Mouse (Mus musculus) small intestine, adult 2 months (tissue): ENCODE results near the gene Hnrnpu. TPM values are rescaled to one million over a fixed set of nuclear protein-coding genes. Genes with fewer than 3 reads are reported as not detected.
"Not testable (repeated sequence)": the region's sequence is repeated elsewhere in the genome, so short reads cannot be mapped to it uniquely, and the experiment has no call there.

Experiments
- H3K27ac ChIP-seq: fragments of 200-500 bp; 2 replicates; pipeline ENCODE4 v1.5.1; 2012; ENCODE audit warnings: low read depth, low read length, control low read depth, inconsistent platforms; ENCODE audit not compliant: insufficient read depth
- H3K27me3 ChIP-seq: fragments of 200-500 bp; 2 replicates; pipeline ENCODE4 v1.6.1; 2012; ENCODE audit warnings: mild to moderate bottlenecking, moderate library complexity, low read length, inconsistent platforms; ENCODE audit not compliant: control insufficient read depth, insufficient read depth
- H3K36me3 ChIP-seq: fragments of 200-500 bp; 2 replicates; pipeline ENCODE4 v1.6.1; 2012; ENCODE audit warnings: mild to moderate bottlenecking, low read length, control low read depth, inconsistent platforms; ENCODE audit not compliant: control insufficient read depth, insufficient read depth
- H3K4me1 ChIP-seq: fragments of 200-500 bp; 2 replicates; pipeline ENCODE4 v1.6.1; 2012; ENCODE audit warnings: low read length, inconsistent platforms, mixed read lengths; ENCODE audit not compliant: control insufficient read depth, insufficient read depth, insufficient read length
- H3K4me3 ChIP-seq: fragments of 200-500 bp; 2 replicates; pipeline ENCODE4 v1.5.1; 2012; ENCODE audit warnings: low read depth, mild to moderate bottlenecking, control low read depth, inconsistent platforms, low read length, moderate library complexity
- CTCF ChIP-seq: fragments of 200-500 bp; IDR thresholded peaks from 2 replicates; pipeline ENCODE4 v1.5.1; 2012; ENCODE audit warnings: low read depth, mild to moderate bottlenecking, control low read depth, inconsistent platforms, low read length, moderate library complexity, mixed read lengths; ENCODE audit not compliant: insufficient replicate concordance, insufficient read length; ENCODE audit errors: extremely low read depth
- POLR2A ChIP-seq: fragments of 200-500 bp; IDR thresholded peaks from 2 replicates; pipeline ENCODE4 v1.6.1; 2012; ENCODE audit warnings: low read depth, mild to moderate bottlenecking, control low read depth, inconsistent platforms, low read length, moderate library complexity
- WGBS: fragments of 180-500 bp; shearing (Covaris S2); methylation state at CpG from one replicate; pipeline ENCODE4 v1.1.7; 2018; 5-methylcytosine and 5-hydroxymethylcytosine counted together
- polyA plus RNA-seq: library from polyadenylated mRNA; depleted of rRNA; stranded (reverse); fragments of >200 nt; gene quantifications from 2 replicates; pipeline ENCODE4 v1.2.3, GENCODE M21; 2012; rRNA removed

Gene Hnrnpu
- polyA plus RNA-seq, 1 experiment, result 34.2 TPM

- no peaks in the 10 kb centered on the region for H3K4me1 ChIP-seq
- no peaks in the 10 kb centered on the region for H3K36me3 ChIP-seq
- WGBS, result 78% methylated on average over 2 of the region's 2 CpGs
- no peaks in the 10 kb centered on the region for H3K27me3 ChIP-seq
- H3K27ac ChIP-seq, result no peak overlapping the region
- TF ChIP-seq CTCF (no peak), POLR2A (no peak)
- H3K4me3 ChIP-seq, result no peak overlapping the region
Measured at GRCm38 (mm10) chr1:178283946-178284720, 53.5 kb downstream of the Hnrnpu start.

DNA sequence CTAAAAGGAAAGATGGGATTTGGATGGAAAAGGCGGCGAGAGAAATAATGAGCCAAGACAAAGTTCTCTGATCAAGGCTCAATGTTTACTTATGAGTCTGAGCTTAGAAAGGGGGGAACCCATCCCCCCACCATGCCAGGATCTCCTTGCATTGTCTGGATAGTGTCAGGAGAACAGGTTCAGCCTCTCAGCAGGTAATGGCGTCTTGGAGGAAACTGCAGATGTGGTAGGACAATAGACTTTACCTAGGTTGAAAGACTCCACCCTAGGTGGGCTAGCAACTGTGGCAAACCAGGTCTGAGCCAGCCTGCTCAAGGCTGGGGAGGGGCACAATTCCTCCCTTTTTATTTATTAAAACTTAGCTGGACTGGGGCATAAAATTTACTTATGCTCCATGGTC lies 54.3 kb downstream of the Hnrnpu start:
- H3K36me3 ChIP-seq, H3K4me1 ChIP-seq, H3K27ac ChIP-seq, H3K4me3 ChIP-seq, H3K27me3 ChIP-seq: not testable (repeated sequence)
- WGBS, result 95% methylated on average over 3 of the region's 3 CpGs

DNA sequence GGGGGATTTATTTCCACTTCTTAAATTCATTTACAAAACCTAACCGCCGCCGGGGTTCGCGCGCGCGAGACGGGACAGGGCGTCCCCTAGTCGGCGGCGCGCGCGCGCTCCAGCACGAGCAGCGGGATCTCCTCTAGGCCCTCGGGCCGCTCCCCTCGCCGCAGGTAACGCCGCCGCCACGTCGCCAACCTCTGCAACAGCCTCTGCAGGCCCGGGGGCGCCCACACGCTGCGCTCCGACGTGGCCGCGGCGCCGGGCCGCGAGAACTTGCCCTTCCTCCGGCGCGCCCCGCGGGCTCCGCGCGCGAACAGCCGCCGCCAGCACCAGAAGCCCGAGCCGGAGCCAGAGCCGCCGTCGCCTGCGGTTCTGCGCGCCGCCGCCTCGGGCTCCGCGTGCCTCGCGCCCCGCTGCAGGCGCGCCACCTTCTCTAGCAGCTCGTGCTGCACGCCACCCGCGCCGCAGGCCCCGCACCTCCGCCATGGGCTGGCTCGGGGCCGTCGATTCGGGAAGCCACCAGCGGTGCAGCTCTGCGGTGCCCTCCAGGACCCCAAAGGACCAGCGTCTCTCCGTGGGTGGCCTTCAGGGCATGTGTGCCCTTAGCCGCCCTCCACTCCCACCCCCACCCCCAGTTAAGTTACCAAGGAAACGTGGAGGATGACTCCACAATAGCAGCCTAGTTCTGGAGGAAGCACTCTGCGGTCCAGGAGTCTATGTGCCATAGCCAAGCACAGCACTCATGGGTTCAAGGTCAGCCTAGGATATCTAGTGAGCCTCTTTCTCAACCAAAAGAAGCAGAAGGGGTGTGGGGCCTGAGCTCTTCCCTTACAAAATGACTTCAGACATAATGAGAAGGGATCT lies 61.3 kb downstream of the Hnrnpu start:
- Histone ChIP-seq H3K4me1 (peaks cover 2% of the 10 kb centered on the region; the same call in 1 of the 2 replicates), H3K36me3 (no peaks in the 10 kb centered on the region), H3K4me3 (peak overlapping the region; percentile 71), H3K27ac (peak overlapping the region; percentile 93), H3K27me3 (no peaks in the 10 kb centered on the region)
- TF ChIP-seq POLR2A, result peak; percentile 58; the same call in 1 of the 2 replicates
- TF ChIP-seq CTCF, result no peak
- WGBS, result under 1% methylated on average over 85 of the region's 87 CpGs

DNA sequence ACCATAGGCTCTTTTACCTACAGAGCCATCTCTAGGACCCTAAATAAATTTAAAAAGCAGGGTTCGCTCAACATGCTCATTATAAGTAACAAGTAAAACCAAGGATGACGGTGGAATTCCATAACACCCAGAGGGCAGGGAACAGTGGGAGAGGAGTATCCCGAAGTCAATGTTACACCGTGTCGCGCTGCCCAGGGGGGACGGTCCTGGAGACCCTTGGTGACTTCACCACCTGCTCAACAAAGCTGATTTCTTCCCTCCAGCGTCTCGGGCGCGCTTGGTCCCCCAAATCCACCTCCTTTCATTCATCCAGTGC lies 61.9 kb downstream of the Hnrnpu start:
- Histone ChIP-seq H3K27me3 (no peaks in the 10 kb centered on the region), H3K36me3 (no peaks in the 10 kb centered on the region), H3K4me1 (peaks cover 2% of the 10 kb centered on the region; the same call in 1 of the 2 replicates), H3K27ac (peak overlapping the region; percentile 93), H3K4me3 (peak overlapping the region; percentile 71)
- TF ChIP-seq POLR2A (no peak), CTCF (no peak)
- 5% methylated on average over 11 of the region's 11 CpGs for WGBS

DNA sequence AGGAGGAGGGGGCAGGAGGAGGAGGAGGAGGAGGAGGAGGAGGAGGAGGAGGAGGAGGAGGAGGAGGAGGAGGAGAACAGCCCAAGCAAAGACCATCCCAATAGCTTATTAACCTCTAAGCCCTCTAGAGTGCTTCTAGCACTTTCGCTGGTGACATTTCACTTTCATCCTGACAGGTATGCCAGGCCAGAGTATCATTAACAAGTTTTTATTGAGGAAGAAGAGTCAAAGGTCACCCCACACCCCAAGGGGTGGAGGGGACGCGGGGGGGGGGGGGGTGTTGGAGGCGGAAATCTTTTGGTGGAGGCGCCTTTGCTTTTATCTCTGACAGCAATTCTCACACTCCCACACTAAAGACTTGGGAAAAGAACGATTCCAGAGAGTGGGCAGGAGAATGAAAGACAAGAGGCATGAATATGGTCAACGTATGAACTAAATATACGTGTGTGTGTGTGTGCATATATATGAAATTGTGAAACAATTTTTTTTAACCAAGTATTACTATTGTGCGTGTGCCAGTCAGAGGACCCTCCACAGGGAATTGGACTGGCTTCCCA lies 62.3 kb downstream of the Hnrnpu start:
- 22% methylated on average over 9 of the region's 9 CpGs for WGBS
- H3K36me3 ChIP-seq, result no peaks in the 10 kb centered on the region
- peak overlapping the region; percentile 93 for H3K27ac ChIP-seq
- H3K27me3 ChIP-seq, result no peaks in the 10 kb centered on the region
- no peak overlapping the region for H3K4me3 ChIP-seq
- TF ChIP-seq CTCF, result no peak
- no peak for TF ChIP-seq POLR2A
- peaks cover 2% of the 10 kb centered on the region; the same call in 1 of the 2 replicates for H3K4me1 ChIP-seq

Other genes starting within 250 kb of the Hnrnpu start
- gene Desi2, start 150.4 kb downstream of the Hnrnpu start, polyA plus RNA-seq, result 3.1 and 4.8 TPM in 2 replicates
- gene Cox20, start 18.7 kb downstream of the Hnrnpu start, polyA plus RNA-seq, result 3.7 and 5.3 TPM in 2 replicates
- 0.04 TPM in 2 replicates for gene Efcab2, start 68.3 kb upstream of the Hnrnpu start, polyA plus RNA-seq
- 0.28 and 0.30 TPM in 2 replicates for gene Kif26b, start 191.3 kb upstream of the Hnrnpu start, polyA plus RNA-seq